Mouse (Mus musculus) CD4-positive naive resting alpha-beta T cell, adult 57 days (primary cell): ENCODE measurements around the gene Obscn. TPM values are rescaled to one million over a fixed set of nuclear protein-coding genes. Genes with fewer than 3 reads are reported as not detected.

ENCODE experiments used
- total RNA-seq: library from RNA; stranded (reverse); gene quantifications from one replicate; pipeline ENCODE4 v1.2.4, GENCODE M21; 2023

Obscn gene
- total RNA-seq, result 0.24 TPM

GRCm38 (mm10) chr11:59135904-59136452 is at the start of gene Obscn:
TSS of gene Obscn (minus strand) at chr11:59136402.

GRCm38 (mm10) chr11:59182864-59183331 is 46.7 kb upstream of the Obscn start, which contains the start of gene Gjc2:
TSS of gene Gjc2 (minus strand) at chr11:59183213.

GRCm38 (mm10) chr11:59163255-59164236 is 27.3 kb upstream of the Obscn start, which contains the start of gene Iba57:
TSS of gene Iba57 (minus strand) at chr11:59163739.

GRCm38 (mm10) chr11:58978027-58978705 is 158.0 kb downstream of the Obscn start, which contains the start of gene Trim11:
TSS of gene Trim11 (plus strand) at chr11:58978093.

GRCm38 (mm10) chr11:58954420-58955142 is 181.6 kb downstream of the Obscn start, which contains the start of the genes Hist3h2a and Trim17:
TSS of gene Hist3h2a (plus strand) at chr11:58954685.
TSS of gene Trim17 (plus strand) at chr11:58954685.

GRCm38 (mm10) chr11:58948542-58949479 is 187.4 kb downstream of the Obscn start, which contains the start of gene Hist3h2ba:
TSS of gene Hist3h2ba (plus strand) at chr11:58948920.

Other genes with a start within 250 kb of the Obscn start
- 9.7 TPM for gene Zfp39, start 232.2 kb downstream of the Obscn start, total RNA-seq
- not detected for gene Btnl10, start 218.5 kb downstream of the Obscn start, total RNA-seq
- gene Rnf187, start 197.5 kb downstream of the Obscn start, total RNA-seq, result 114 TPM
- gene Hist3h2ba, start 187.5 kb downstream of the Obscn start, total RNA-seq, result 18.7 TPM
- 45.9 TPM for gene Hist3h2a, start 181.7 kb downstream of the Obscn start, total RNA-seq
- 0.33 TPM for gene Trim17, start 181.7 kb downstream of the Obscn start, total RNA-seq
- 68.5 TPM for gene Trim11, start 158.3 kb downstream of the Obscn start, total RNA-seq
- 40.9 TPM for gene Iba57, start 27.3 kb upstream of the Obscn start, total RNA-seq
- gene Gjc2, start 46.8 kb upstream of the Obscn start, total RNA-seq, result 0.44 TPM
- 36.6 TPM for gene Guk1, start 55.8 kb upstream of the Obscn start, total RNA-seq
- gene Mrpl55, start 66.1 kb upstream of the Obscn start, total RNA-seq, result 14.4 TPM
- 35.3 TPM for gene 2310033P09Rik, start 71.9 kb upstream of the Obscn start, total RNA-seq
- 232 TPM for gene Arf1, start 91.9 kb upstream of the Obscn start, total RNA-seq
- gene Wnt3a, start 154.3 kb upstream of the Obscn start, total RNA-seq, result not detected
- not detected for gene Wnt9a, start 170.5 kb upstream of the Obscn start, total RNA-seq
- not detected for gene Prss38, start 239.3 kb upstream of the Obscn start, total RNA-seq